Comparison of ENCODE assay signal across 30 mouse cellular contexts in genomic region chr1:157964461-157964860, GRCm38 (mm10).
"Had no signal": no experiment of that assay in that cellular context is flagged by ENCODE, and none has a peak within 500 bp of the region (broad histone marks: within the 10 kb centered on the region; RNA-seq: fewer than 3 reads in every experiment).

No protein-coding gene starts in this region.

- H3K36me3 ChIP-seq: heart, embryonic 13.5 days; heart, embryonic 15.5 days; hindbrain, embryonic 10.5 days; hindbrain, embryonic 12.5 days; intestine, embryonic 15.5 days; limb, embryonic 10.5 days; limb, embryonic 12.5 days; liver, embryonic 13.5 days; liver, embryonic 15.5 days had no signal

- H3K9ac ChIP-seq: heart, embryonic 13.5 days; heart, embryonic 15.5 days; hindbrain, embryonic 12.5 days; hindbrain, embryonic 14.5 days; intestine, embryonic 15.5 days; limb, embryonic 12.5 days; liver, embryonic 13.5 days; liver, embryonic 15.5 days; liver, postnatal 0 days had no signal

- H3K27me3 ChIP-seq: heart, embryonic 13.5 days; heart, embryonic 15.5 days; hindbrain, embryonic 12.5 days; intestine, embryonic 15.5 days; liver, embryonic 13.5 days; liver, embryonic 15.5 days had no signal

- H3K4me3 ChIP-seq: gastrocnemius, adult 2 months; heart, adult 2 months; heart, embryonic 13.5 days; heart, embryonic 15.5 days; hindbrain, embryonic 10.5 days; hindbrain, embryonic 12.5 days; intestine, embryonic 15.5 days; layer of hippocampus, adult 2 months; left cerebral cortex, adult 2 months; limb, embryonic 10.5 days; limb, embryonic 12.5 days; liver, embryonic 13.5 days; liver, embryonic 15.5 days had no signal

- H3K4me2 ChIP-seq: heart, embryonic 11.5 days; heart, embryonic 13.5 days; heart, embryonic 15.5 days; hindbrain, embryonic 12.5 days; hindbrain, embryonic 14.5 days; intestine, embryonic 15.5 days; limb, embryonic 12.5 days; liver, embryonic 11.5 days; liver, embryonic 13.5 days; liver, embryonic 15.5 days had no signal

- H3K27ac ChIP-seq: gastrocnemius, adult 2 months; heart, adult 2 months; heart, embryonic 13.5 days; heart, embryonic 15.5 days; hindbrain, embryonic 10.5 days; hindbrain, embryonic 12.5 days; hindbrain, embryonic 14.5 days; intestine, embryonic 15.5 days; layer of hippocampus, adult 2 months; left cerebral cortex, adult 2 months; limb, embryonic 10.5 days; limb, embryonic 12.5 days; liver, embryonic 13.5 days; liver, embryonic 15.5 days had no signal

- H3K4me1 ChIP-seq: heart, embryonic 13.5 days; heart, embryonic 15.5 days; hindbrain, embryonic 10.5 days; hindbrain, embryonic 12.5 days; intestine, embryonic 15.5 days; limb, embryonic 10.5 days; limb, embryonic 12.5 days; liver, embryonic 13.5 days; liver, embryonic 15.5 days had no signal

- DNase-seq: gastrocnemius, adult 2 months; gastrocnemius, postnatal 10 days; gastrocnemius, postnatal 25 days; heart, adult 2 months; heart, postnatal 14 days; heart, postnatal 4 days; kidney, adult 18-20 months; kidney, adult 8-10 months; kidney, postnatal 10 days; kidney, postnatal 25 days; kidney, postnatal 4 days; liver; liver, embryonic 13.5 days; liver, postnatal 0 days had no signal

- H3K9me3 ChIP-seq: heart, embryonic 13.5 days; heart, embryonic 15.5 days; hindbrain, embryonic 10.5 days; hindbrain, embryonic 12.5 days; intestine, embryonic 15.5 days; limb, embryonic 10.5 days; limb, embryonic 12.5 days; liver, embryonic 13.5 days; liver, embryonic 15.5 days had no signal

- ATAC-seq: hindbrain, embryonic 16.5 days; inflammation-experienced regulatory T-cells, adult 6 months; intestine, embryonic 15.5 days; intestine, postnatal 0 days; liver, postnatal 0 days had no signal
